Mouse (Mus musculus) adrenal gland, postnatal 0 days (tissue): ENCODE data around the gene Gm17124. TPM values are rescaled to one million over a fixed set of nuclear protein-coding genes. Genes with fewer than 3 reads are reported as not detected.

Source experiments
- microRNA-seq: library from miRNA; unstranded; fragments of <30 nt; microRNA quantifications from one replicate; pipeline ENCODE4, GENCODE M21; 2016; ENCODE audit warnings: borderline replicate concordance; ENCODE audit not compliant: insufficient number of aligned reads
- polyA plus RNA-seq: library from polyadenylated mRNA; unstranded; fragments of >200 nt; fragmentation: Nextera tagmentation; extraction: Ambion mirVana; gene quantifications from 2 replicates; pipeline ENCODE4 v1.2.1, GENCODE M21; 2015

The Gm17124 gene
- polyA plus RNA-seq: not detected in 2 replicates

GRCm38 (mm10) chr14:42599782-42600181 lies at the start of gene Gm17124:
Gene Gm17124, minus strand, starts transcription at chr14:42599882.

GRCm38 (mm10) chr14:42641817-42642216 lies 42.1 kb upstream of the Gm17124 start, which contains the start of gene Gm3633:
Gene Gm3633, minus strand, starts transcription at chr14:42641917.

Small RNA genes lying within 50 kb of the gene (microRNA-seq; reads per million reads assigned to microRNA genes)
- gene Gm23620 (not detected), gene Gm25228 (not detected)

Other genes starting within 250 kb of the Gm17124 start
- not detected in 2 replicates for gene Gm8005, start 160.2 kb downstream of the Gm17124 start, polyA plus RNA-seq
- gene Gm8011, start 136.0 kb downstream of the Gm17124 start, polyA plus RNA-seq: not detected in 2 replicates
- not detected in 2 replicates for gene Gm8020, start 97.5 kb downstream of the Gm17124 start, polyA plus RNA-seq
- not detected in 2 replicates for gene Gm8024, start 75.6 kb downstream of the Gm17124 start, polyA plus RNA-seq
- not detected in 2 replicates for gene Gm3633, start 42.0 kb upstream of the Gm17124 start, polyA plus RNA-seq
- not detected in 2 replicates for gene Gm10378, start 56.1 kb upstream of the Gm17124 start, polyA plus RNA-seq
- not detected in 2 replicates for gene Gm3015, start 168.9 kb upstream of the Gm17124 start, polyA plus RNA-seq
- gene Gm10377, start 198.1 kb upstream of the Gm17124 start, polyA plus RNA-seq: not detected in 2 replicates